Mouse (Mus musculus) lung, postnatal 0 days (tissue): ENCODE measurements at regions not wholly inside any gene's neighbourhood (a gene's known extent, or its start where the extent isn't known, plus 50 kb on each side); places are given as distances from the start of the nearest gene placed in this dataset.

Experiments used
- CTCF ChIP-seq: IDR thresholded peaks from 2 replicates; pipeline ENCODE4 v1.5.1; 2016; ENCODE audit warnings: antibody characterized with exemption, mild to moderate bottlenecking
- EP300 ChIP-seq: IDR thresholded peaks from 2 replicates; pipeline ENCODE4 v1.6.1; 2016; ENCODE audit warnings: antibody characterized with exemption, mild to moderate bottlenecking, control low read depth

DNA sequence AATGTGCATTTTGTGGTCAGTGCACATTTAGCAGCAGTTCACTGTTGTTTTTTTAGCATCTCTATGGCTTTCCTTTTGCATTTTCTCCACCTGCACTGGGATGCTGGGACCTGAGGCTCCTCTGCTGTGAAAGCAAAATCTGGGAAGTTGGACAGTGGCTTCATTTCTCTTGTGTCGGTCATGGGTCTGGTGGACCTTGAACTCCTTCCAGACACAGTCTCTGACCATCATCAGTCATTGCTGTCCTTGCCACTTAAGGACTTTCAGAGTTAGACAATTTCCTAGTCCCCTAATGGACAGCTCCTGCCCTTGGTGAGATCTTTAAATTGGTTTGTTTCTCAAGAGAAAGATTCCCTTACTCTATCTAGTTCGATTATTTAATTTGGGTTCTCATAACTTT, 217.5 kb upstream of the Gnaz start:
- TF ChIP-seq CTCF = no peak
- no peak for TF ChIP-seq EP300
